Mouse (Mus musculus) cerebellum, adult 2 months (tissue): ENCODE results near the gene Bcl9l. TPM values are rescaled to one million over a fixed set of nuclear protein-coding genes. Genes with fewer than 3 reads are reported as not detected.
A peak's percentile ranks its signal among the peaks of the same experiment; 100 is the strongest.
"Not testable (repeated sequence)": the region's sequence is repeated elsewhere in the genome, so short reads cannot be mapped to it uniquely, and the experiment has no call there.

Source experiments
- DNase-seq, 2 experiments: peaks; one replicate each; pipeline ENCODE4 v3.0.0; 2021
- H3K27ac ChIP-seq: fragments of 200-500 bp; 2 replicates; pipeline ENCODE4 v1.5.1; 2012; ENCODE audit warnings: low read length, control low read depth, inconsistent platforms; ENCODE audit not compliant: insufficient read depth
- H3K27me3 ChIP-seq: fragments of 200-500 bp; 2 replicates; pipeline ENCODE4 v1.6.1; 2012; ENCODE audit warnings: inconsistent platforms, mild to moderate bottlenecking, low read length, moderate library complexity; ENCODE audit not compliant: control insufficient read depth, insufficient read depth
- H3K4me1 ChIP-seq: fragments of 200-500 bp; 2 replicates; pipeline ENCODE4 v1.6.1; 2011; ENCODE audit warnings: low read length; ENCODE audit not compliant: control insufficient read depth, insufficient read depth
- H3K4me3 ChIP-seq: fragments of 200-500 bp; replicated peaks from 2 replicates; pipeline ENCODE3; 2011; ENCODE audit warnings: mild to moderate bottlenecking, low read depth, low read length, control low read depth; ENCODE audit not compliant: insufficient read depth
- CTCF ChIP-seq: fragments of 200-500 bp; IDR thresholded peaks from 2 replicates; pipeline ENCODE4 v1.5.1; 2011; ENCODE audit warnings: low read depth, mild to moderate bottlenecking, control low read depth, low read length, moderate library complexity, borderline replicate concordance; ENCODE audit not compliant: insufficient read depth
- POLR2A ChIP-seq: fragments of 200-500 bp; IDR thresholded peaks from 2 replicates; pipeline ENCODE4 v1.6.1; 2011; ENCODE audit warnings: low read length, control low read depth, borderline replicate concordance; ENCODE audit not compliant: insufficient read depth
- WGBS: fragments of 180-500 bp; shearing (Covaris S2); methylation state at CpG from one replicate; pipeline ENCODE4 v1.1.7; 2018; 5-methylcytosine and 5-hydroxymethylcytosine counted together
- polyA plus RNA-seq: library from polyadenylated mRNA; depleted of rRNA; stranded (reverse); fragments of >200 nt; gene quantifications from 2 replicates; pipeline ENCODE4 v1.2.3, GENCODE M21; 2012; rRNA removed

Bcl9l gene
- 22.0 and 22.3 TPM in 2 replicates for polyA plus RNA-seq

- Histone ChIP-seq H3K27me3 (no peaks in the 10 kb centered on the region), H3K4me1 (peaks cover 24% of the 10 kb centered on the region), H3K4me3 (peak within 1 kb of the TSS; percentile 86), H3K27ac (peak within 1 kb of the TSS; percentile 90)
- TF ChIP-seq CTCF = peak; percentile 58
- TF ChIP-seq POLR2A = peak; percentile 86
- peak; percentile 94 for DNase-seq
- WGBS = 2% methylated on average over 31 of the region's 31 CpGs
Measured at GRCm38 (mm10) chr9:44482552-44482951, at the start of gene Bcl9l. TSS of gene Bcl9l (plus strand) at chr9:44482825.

GRCm38 (mm10) chr9:44435747-44436146 is 46.9 kb upstream of the Bcl9l start:
- TF ChIP-seq POLR2A (no peak), CTCF (no peak)
- H3K4me1 ChIP-seq = no peaks in the 10 kb centered on the region
- no peaks in the 10 kb centered on the region for H3K27me3 ChIP-seq
- WGBS = 76% methylated on average over 6 of the region's 6 CpGs
- no peak overlapping the region for H3K4me3 ChIP-seq
- DNase-seq = no peak
- no peak overlapping the region for H3K27ac ChIP-seq

- Histone ChIP-seq H3K27me3 (no peaks in the 10 kb centered on the region), H3K27ac (no peak within 1 kb of the TSS), H3K4me1 (no peaks in the 10 kb centered on the region), H3K4me3 (no peak within 1 kb of the TSS)
- 79% methylated on average over 19 of the region's 19 CpGs for WGBS
- DNase-seq = no peak
- TF ChIP-seq POLR2A (no peak), CTCF (no peak)
Measured at GRCm38 (mm10) chr9:44440961-44441360, 41.7 kb upstream of the Bcl9l start, which contains the start of gene Foxr1. TSS of gene Foxr1 (minus strand) at chr9:44441136.

GRCm38 (mm10) chr9:44444402-44445025 is 38.1 kb upstream of the Bcl9l start:
- not testable (repeated sequence) for H3K4me3 ChIP-seq

GRCm38 (mm10) chr9:44450387-44450786 is 32.2 kb upstream of the Bcl9l start:
- no peak for TF ChIP-seq POLR2A
- TF ChIP-seq CTCF = no peak
- no peak overlapping the region for H3K27ac ChIP-seq
- no peak for DNase-seq
- H3K27me3 ChIP-seq = no peaks in the 10 kb centered on the region
- H3K4me1 ChIP-seq = no peaks in the 10 kb centered on the region
- no peak overlapping the region for H3K4me3 ChIP-seq

More at GRCm38 (mm10) chr9:44444402-44445025, 38.1 kb upstream of the Bcl9l start:
- not testable (repeated sequence) for H3K4me1 ChIP-seq, H3K27me3 ChIP-seq, DNase-seq, H3K27ac ChIP-seq
- 86% methylated on average over 7 of the region's 7 CpGs for WGBS

GRCm38 (mm10) chr9:44454132-44454890 is 28.3 kb upstream of the Bcl9l start:
- peak; percentile 75 to 88 for DNase-seq
- no peaks in the 10 kb centered on the region for H3K4me1 ChIP-seq
- 14% methylated on average over 14 of the region's 14 CpGs for WGBS
- H3K4me3 ChIP-seq = no peak overlapping the region
- no peaks in the 10 kb centered on the region for H3K27me3 ChIP-seq
- TF ChIP-seq CTCF = peak; percentile 99
- no peak for TF ChIP-seq POLR2A
- no peak overlapping the region for H3K27ac ChIP-seq

GRCm38 (mm10) chr9:44454891-44455220 is 27.8 kb upstream of the Bcl9l start, which contains the start of gene Upk2:
TSS of gene Upk2 (minus strand) at chr9:44454976.
- TF ChIP-seq POLR2A (no peak), CTCF (peak; percentile 23; the same call in 1 of the 2 replicates)
- Histone ChIP-seq H3K27ac (no peak within 1 kb of the TSS), H3K27me3 (no peaks in the 10 kb centered on the region), H3K4me3 (no peak within 1 kb of the TSS), H3K4me1 (no peaks in the 10 kb centered on the region)
- DNase-seq = no peak
- WGBS = 47% methylated on average over 4 of the region's 4 CpGs

GRCm38 (mm10) chr9:44457035-44457742 is 25.4 kb upstream of the Bcl9l start:
- 12% methylated on average over 11 of the region's 11 CpGs for WGBS

More at GRCm38 (mm10) chr9:44457035-44457742, 25.4 kb upstream of the Bcl9l start:
- Histone ChIP-seq H3K27ac (no peak overlapping the region), H3K4me1 (no peaks in the 10 kb centered on the region), H3K4me3 (no peak overlapping the region), H3K27me3 (no peaks in the 10 kb centered on the region)
- peak; percentile 40 to 71 for DNase-seq
- TF ChIP-seq POLR2A (no peak), CTCF (no peak)
